Mouse (Mus musculus): ENCODE data around the gene Bcas3. TPM values are rescaled to one million over a fixed set of nuclear protein-coding genes. Genes with fewer than 3 reads are reported as not detected.

The Bcas3 gene
- 5.9 TPM for polyA plus RNA-seq (2014; fragmentation: Illumina TruSeq; extraction: RNeasy Lipid Tissue Mini Kit (QIAGEN cat#74804); ENCODE audit: low read depth, low replicate concordance)

GRCm38 (mm10) chr11:85352539-85353380, at the start of gene Bcas3:
TSS of gene Bcas3 (plus strand) at chr11:85353167.

GRCm38 (mm10) chr11:85310713-85311574, 42.0 kb upstream of the Bcas3 start, which contains the start of gene Ppm1d:
TSS of gene Ppm1d (plus strand) at chr11:85311244.

GRCm38 (mm10) chr11:85832231-85832924, 479.4 kb downstream of the Bcas3 start, which contains the start of gene Tbx2:
TSS of gene Tbx2 (plus strand) at chr11:85832551.

GRCm38 (mm10) chr11:85850233-85850632, 497.3 kb downstream of the Bcas3 start, which contains the start of gene Gm11444:
TSS of gene Gm11444 (minus strand) at chr11:85850333.

Other genes with a start within 250 kb of the Bcas3 start
- gene Usp32, start 213.0 kb upstream of the Bcas3 start, polyA plus RNA-seq (2014; fragmentation: Illumina TruSeq; extraction: RNeasy Lipid Tissue Mini Kit (QIAGEN cat#74804); ENCODE audit: low read depth, low replicate concordance) = 21.1 TPM
- gene 1700125H20Rik, start 182.8 kb upstream of the Bcas3 start, polyA plus RNA-seq (2014; fragmentation: Illumina TruSeq; extraction: RNeasy Lipid Tissue Mini Kit (QIAGEN cat#74804); ENCODE audit: low read depth, low replicate concordance) = not detected
- 18.0 TPM for gene Appbp2, start 118.0 kb upstream of the Bcas3 start, polyA plus RNA-seq (2014; fragmentation: Illumina TruSeq; extraction: RNeasy Lipid Tissue Mini Kit (QIAGEN cat#74804); ENCODE audit: low read depth, low replicate concordance)
- 5.4 TPM for gene Ppm1d, start 41.9 kb upstream of the Bcas3 start, polyA plus RNA-seq (2014; fragmentation: Illumina TruSeq; extraction: RNeasy Lipid Tissue Mini Kit (QIAGEN cat#74804); ENCODE audit: low read depth, low replicate concordance)

Measured in liver, adult 10 weeks (tissue).